Mouse (Mus musculus): Measurements from ENCODE around the gene Batf.

DNA sequence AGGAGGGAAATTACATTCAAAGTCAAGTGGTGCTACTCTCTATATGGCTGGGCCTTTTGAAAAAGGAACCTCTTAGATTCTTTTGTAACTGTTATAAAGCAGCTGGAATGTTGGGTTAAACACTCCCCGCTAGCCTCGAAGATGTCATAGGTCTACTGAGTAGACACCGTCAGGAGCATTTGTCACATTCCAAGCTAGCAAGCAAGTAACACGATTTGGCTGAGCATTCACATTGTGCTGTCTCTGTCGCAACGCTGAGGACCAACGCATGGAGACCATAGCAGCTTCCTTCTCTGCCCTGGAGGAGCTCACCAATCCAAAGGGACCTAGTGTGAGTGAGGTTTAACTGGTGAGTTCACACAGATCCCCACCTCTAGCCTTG is 14.4 kb downstream of the Batf start:
- TF ChIP-seq TCF12 (IDR thresholded peaks at IDR 0.05; ENCODE audit: insufficient read depth, poor library complexity, severe bottlenecking) (no peak), POLR2A (IDR thresholded peaks at IDR 0.05; ENCODE audit: insufficient read length, low read depth) (no peak), POLR2AphosphoS2 (IDR thresholded peaks at IDR 0.05; ENCODE audit: insufficient read length, low read depth) (no peak), USF1 (IDR thresholded peaks at IDR 0.05; ENCODE audit: low read depth) (no peak), MAX (IDR thresholded peaks at IDR 0.05; ENCODE audit: low read depth) (no peak), E2F4 (IDR thresholded peaks at IDR 0.05; ENCODE audit: insufficient read depth) (no peak), MYOG (IDR thresholded peaks at IDR 0.05; ENCODE audit: control insufficient read depth in 1 of 3, insufficient read depth in 1 of 3, insufficient read length in 2 of 3, low read depth in 2 of 3) (no peak), TCF3 (IDR thresholded peaks at IDR 0.05; ENCODE audit: insufficient read length, low read depth) (no peak), MYOD1 (IDR thresholded peaks at IDR 0.05; ENCODE audit: control insufficient read depth in 1 of 3, insufficient read length in 2 of 3, low read depth in 2 of 3) (no peak)
